Mouse (Mus musculus): Measurements from ENCODE around the gene Yars.
A peak's percentile ranks its signal among the peaks of the same experiment; 100 is the strongest.

Gene Yars

DNA sequence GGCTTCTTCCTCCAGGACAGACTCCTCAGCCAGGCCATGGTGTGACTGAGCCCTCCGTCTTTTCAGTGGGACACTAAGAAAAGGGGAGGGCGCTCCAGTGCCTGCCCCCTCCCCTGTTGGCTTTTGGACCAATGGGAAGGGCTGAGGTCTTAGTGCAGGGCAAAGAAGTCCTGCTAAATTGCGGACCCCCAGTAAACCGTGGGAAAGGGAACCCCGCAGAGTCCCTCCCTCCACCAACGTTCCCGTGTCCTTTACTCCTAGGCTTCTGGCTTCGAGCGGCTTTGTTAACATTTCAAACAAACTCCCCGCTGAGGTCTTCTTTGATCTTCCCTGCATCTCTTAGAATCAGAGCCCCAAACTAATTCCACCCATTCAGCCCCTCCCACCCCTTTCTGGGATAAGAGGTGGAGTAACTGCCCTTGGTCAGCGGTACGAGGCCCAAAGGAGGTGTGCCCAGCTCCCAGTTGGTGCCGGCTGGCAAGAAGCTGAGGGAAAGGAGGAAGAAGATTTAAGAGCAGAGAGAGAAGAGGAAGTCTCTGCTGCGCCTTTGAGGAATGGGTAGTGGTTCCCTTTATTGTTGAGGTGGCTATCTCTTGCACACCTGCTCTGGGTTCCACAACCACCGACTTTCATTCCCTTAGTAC is 62.0 kb downstream of the Yars start:
- DNase-seq (ENCODE audit: low spot score in 2 of 2): no peak

GRCm38 (mm10) chr4:129252492-129252891 is 62.9 kb downstream of the Yars start:
- no peak for DNase-seq (ENCODE audit: low spot score in 2 of 2)

DNA sequence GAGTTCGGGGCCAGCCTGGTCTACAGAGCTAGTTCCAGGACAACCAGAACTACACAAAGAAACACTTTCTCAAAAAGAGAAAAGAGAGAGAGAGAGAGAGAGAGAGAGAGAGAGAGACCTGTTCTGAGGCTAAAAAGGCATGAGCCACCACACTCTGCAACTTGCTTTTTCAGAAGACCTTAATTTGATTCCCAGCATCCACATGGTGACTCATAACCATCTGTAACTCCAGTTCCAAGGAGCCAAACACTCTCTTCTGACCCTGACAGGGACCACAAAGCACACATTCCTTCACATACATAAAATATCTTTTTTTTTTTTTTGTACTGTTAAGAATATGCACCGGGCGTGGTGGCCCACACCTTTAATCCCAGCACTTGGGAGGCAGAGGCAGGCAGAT is 65.0 kb downstream of the Yars start:
- DNase-seq (ENCODE audit: low spot score in 2 of 2): no peak

DNA sequence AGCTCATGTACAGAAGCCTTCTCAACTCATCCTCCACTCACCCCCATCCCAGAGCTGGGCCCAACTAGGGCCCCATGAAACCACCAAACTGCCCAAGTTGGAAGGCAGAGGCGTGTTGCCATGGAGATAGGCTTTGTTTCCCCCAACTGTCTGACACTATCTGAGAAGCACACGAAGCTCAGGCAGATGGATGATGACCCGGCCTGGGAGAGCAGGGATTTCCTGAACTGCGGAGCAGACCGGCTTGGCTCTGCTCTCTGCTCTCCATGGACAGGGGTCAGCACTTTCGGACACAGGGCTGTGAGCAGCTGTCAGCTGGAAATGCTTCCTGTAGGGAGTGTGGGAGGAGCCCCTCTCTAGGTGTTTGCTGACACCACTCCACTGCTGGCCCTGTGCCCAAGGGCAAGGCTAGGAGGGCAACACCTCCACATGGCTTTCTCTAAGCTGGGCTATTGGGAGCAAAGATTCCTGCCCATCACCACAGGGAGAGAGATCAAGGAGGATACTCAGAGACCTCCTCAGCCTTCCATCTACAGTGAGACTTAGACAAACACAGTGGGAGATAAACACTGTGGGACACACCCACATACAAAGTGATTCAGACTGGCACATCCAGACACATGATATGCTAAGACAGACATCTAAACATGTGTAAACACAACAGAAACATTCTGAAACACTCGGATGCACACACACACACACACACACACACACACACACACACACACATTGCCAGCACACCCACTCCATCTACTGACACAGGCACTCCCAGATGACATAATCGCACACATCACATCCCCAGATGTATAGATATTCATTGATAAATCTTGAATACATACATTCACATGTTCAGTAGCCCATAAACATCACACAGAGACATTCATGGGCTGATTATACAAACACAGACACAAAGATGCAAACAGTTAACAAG is 67.2 kb downstream of the Yars start:
- DNase-seq (ENCODE audit: low spot score in 2 of 2): no peak

- no peak for DNase-seq (ENCODE audit: low spot score in 2 of 2)
Observed at GRCm38 (mm10) chr4:129259101-129259500, 69.5 kb downstream of the Yars start.

- no peak for DNase-seq (ENCODE audit: low spot score in 2 of 2)
Observed at GRCm38 (mm10) chr4:129260678-129261077, 71.1 kb downstream of the Yars start.

DNA sequence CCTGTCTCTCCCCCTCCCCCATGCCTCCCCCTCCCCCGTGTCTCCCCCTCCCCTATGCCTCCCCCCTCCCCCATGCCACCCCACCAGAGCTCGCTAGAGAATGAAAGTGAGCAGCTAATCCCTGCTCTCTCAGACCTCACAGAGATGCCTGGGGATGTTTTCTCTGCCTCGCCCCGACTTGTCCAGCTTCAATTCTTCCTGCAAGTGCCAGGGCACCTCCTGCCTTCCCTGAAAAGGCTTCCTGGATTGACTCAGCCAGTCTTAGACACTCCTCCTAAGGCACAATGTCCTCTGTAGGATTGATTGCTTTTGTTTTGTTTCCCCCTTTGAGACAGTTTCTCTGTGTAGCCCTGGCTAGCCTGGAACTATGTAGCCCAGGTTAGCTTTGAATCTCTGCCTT is 71.6 kb downstream of the Yars start, which contains the start of gene C77080:
Gene C77080 (minus strand): TSS at position 209 of the 400 bp plus-strand sequence.
- no peak for DNase-seq (ENCODE audit: low spot score in 2 of 2)

GRCm38 (mm10) chr4:129263225-129264021 is 73.9 kb downstream of the Yars start:
- DNase-seq (ENCODE audit: low spot score in 2 of 2): peak; percentile 45 to 48

- no peak for DNase-seq (ENCODE audit: low spot score in 2 of 2)
Observed at GRCm38 (mm10) chr4:129266191-129266590, 76.6 kb downstream of the Yars start.

GRCm38 (mm10) chr4:129266821-129267220 is 77.3 kb downstream of the Yars start:
- no peak for DNase-seq (ENCODE audit: low spot score in 2 of 2)

GRCm38 (mm10) chr4:129268698-129269097 is 79.1 kb downstream of the Yars start:
- DNase-seq (ENCODE audit: low spot score in 2 of 2): no peak

Measured in spleen, postnatal 36 days (tissue).